Mouse (Mus musculus) thymus, postnatal 4 days (tissue): ENCODE data around the gene Iscu.

Source experiments
- DNase-seq: peaks from one replicate; pipeline ENCODE4 v3.0.0; 2021

The Iscu gene

GRCm38 (mm10) chr5:113818572-113818971 lies 46.0 kb downstream of the Iscu start:
- no peak for DNase-seq

GRCm38 (mm10) chr5:113824228-113824627 lies 51.7 kb downstream of the Iscu start:
- peak; percentile 52 for DNase-seq

GRCm38 (mm10) chr5:113825558-113825957 lies 53.0 kb downstream of the Iscu start:
- peak; percentile 64 for DNase-seq

GRCm38 (mm10) chr5:113826619-113827018 lies 54.1 kb downstream of the Iscu start:
- DNase-seq, result no peak
